28 mouse cellular contexts compared by ENCODE assay signal in genomic region chr7:109741703-109742102, GRCm38 (mm10). TPM values are rescaled to one million over a fixed set of nuclear protein-coding genes. Genes with fewer than 3 reads are reported as not detected.
DNase-seq lines count a peak whose midpoint lies in the region; ATAC-seq and TF ChIP-seq lines count a peak whose summit lies in the region.
"Had no signal": no experiment of that assay in that cellular context is flagged by ENCODE, and none has a peak within 500 bp of the region (broad histone marks: within the 10 kb centered on the region; RNA-seq: fewer than 3 reads in every experiment).

No protein-coding gene starts in this region.

- H3K27me3 ChIP-seq in testis, adult 2 months (ENCODE audit: control insufficient read depth, insufficient read depth, low read length): no peaks in the 10 kb centered on the region
- H3K27me3 ChIP-seq in stomach, postnatal 0 days (ENCODE audit: control insufficient read depth, insufficient read depth, low read length): no peaks in the 10 kb centered on the region
- no peaks in the 10 kb centered on the region for H3K27me3 ChIP-seq in kidney, adult 2 months (replicated peaks; ENCODE audit: control insufficient read depth, insufficient read depth, low read length)
- H3K27me3 ChIP-seq: embryonic facial prominence, embryonic 15.5 days; hindbrain, embryonic 12.5 days had no signal

- no peak overlapping the region for H3K9ac ChIP-seq in stomach, postnatal 0 days (ENCODE audit: low read length)
- H3K9ac ChIP-seq: embryonic facial prominence, embryonic 15.5 days; hindbrain, embryonic 12.5 days had no signal

- peaks cover 2% of the 10 kb centered on the region for H3K36me3 ChIP-seq in testis, adult 2 months (ENCODE audit: control insufficient read depth, insufficient read depth, low read length)
- peaks cover 16% of the 10 kb centered on the region; the same call in 1 of the 2 replicates for H3K36me3 ChIP-seq in stomach, postnatal 0 days (ENCODE audit: control insufficient read depth, insufficient read depth, low read length)
- H3K36me3 ChIP-seq in kidney, adult 2 months (ENCODE audit: control insufficient read depth, insufficient read depth, low read length): peaks cover 9% of the 10 kb centered on the region

- H3K4me1 ChIP-seq in testis, adult 2 months (ENCODE audit: control insufficient read depth, insufficient read depth, low read length): no peaks in the 10 kb centered on the region; the same call in 1 of the 2 replicates
- no peaks in the 10 kb centered on the region for H3K4me1 ChIP-seq in stomach, postnatal 0 days (replicated peaks; ENCODE audit: control insufficient read depth, insufficient read depth)
- H3K4me1 ChIP-seq in kidney, adult 2 months (ENCODE audit: control insufficient read depth, insufficient read depth, low read length): no peaks in the 10 kb centered on the region
- H3K4me1 ChIP-seq: embryonic facial prominence, embryonic 15.5 days; forebrain, embryonic 10.5 days; hindbrain, embryonic 12.5 days had no signal

- no peak for TF ChIP-seq CTCF in testis, adult 2 months (IDR thresholded peaks at IDR 0.05; ENCODE audit: control insufficient read depth, insufficient read depth, insufficient replicate concordance, low read depth, low read length)
- TF ChIP-seq CTCF in stomach, postnatal 0 days (IDR thresholded peaks at IDR 0.05; ENCODE audit: low read depth): no peak
- no peak for TF ChIP-seq CTCF in kidney, adult 2 months (conservative IDR thresholded peaks at IDR 0.05; ENCODE audit: insufficient read depth, insufficient read length, low read depth, low read length)

- no peak overlapping the region for H3K27ac ChIP-seq in testis, adult 2 months (ENCODE audit: control insufficient read depth, insufficient read depth, low read depth, low read length)
- H3K27ac ChIP-seq in stomach, postnatal 0 days (replicated peaks): 0 out of 2 replicates have a peak overlapping the region, but pooled peaks have one; percentile 26
- no peak overlapping the region for H3K27ac ChIP-seq in kidney, adult 2 months (ENCODE audit: insufficient read depth, low read depth, low read length)
- H3K27ac ChIP-seq: embryonic facial prominence, embryonic 15.5 days; forebrain, embryonic 10.5 days; hindbrain, embryonic 12.5 days had no signal

- H3K4me2 ChIP-seq in stomach, postnatal 0 days (replicated peaks; ENCODE audit: low read depth): no peak overlapping the region
- H3K4me2 ChIP-seq: embryonic facial prominence, embryonic 15.5 days; hindbrain, embryonic 12.5 days had no signal

- ATAC-seq in megakaryocyte, adult 5-6 weeks (ENCODE audit: poor library complexity, severe bottlenecking): peak; percentile 27; the same call in 1 of the 2 replicates
- no peak for ATAC-seq in stomach, postnatal 0 days (ENCODE audit: low FRiP score, low TSS enrichment)
- ATAC-seq: forebrain, embryonic 14.5 days; hindbrain, embryonic 16.5 days had no signal

- 83% methylated on average over 4 of the region's 4 CpGs for whole genome bisulfite sequencing in stomach, postnatal 0 days
- WGBS in kidney, adult 2 months: 79% methylated on average over 4 of the region's 4 CpGs

- TF ChIP-seq POLR2A in testis, adult 2 months (IDR thresholded peaks at IDR 0.05; ENCODE audit: control insufficient read depth, low read depth, low read length): no peak
- no peak for TF ChIP-seq POLR2A in kidney, adult 2 months (IDR thresholded peaks at IDR 0.05; ENCODE audit: low read depth, low read length)

- no peak for DNase-seq in testis, postnatal 14 days (ENCODE audit: low spot score)
- DNase-seq in T-cell, adult 2 months (ENCODE audit: low spot score): peak; percentile 32
- DNase-seq in stomach, postnatal 0 days (ENCODE audit: low spot score): no peak
- DNase-seq in right cerebral cortex, postnatal 14 days: no peak
- no peak for DNase-seq in kidney, adult 2 months
- no peak for DNase-seq in frontal cortex, adult 2 months (ENCODE audit: extremely low spot score in 1 of 2, low spot score in 1 of 2)
- DNase-seq: adrenal gland, adult 8-10 months; adrenal gland, postnatal 36 days; cerebellum, adult 11 months; cerebellum, adult 8-10 months; cerebellum, postnatal 14 days; embryo, embryonic 11 days; gastrocnemius, postnatal 36 days; heart, postnatal 10 days; heart, postnatal 4 days had no signal

- H3K4me3 ChIP-seq in testis, adult 2 months (ENCODE audit: control insufficient read depth, low read depth, low read length): peak overlapping the region; percentile 71
- no peak overlapping the region for H3K4me3 ChIP-seq in stomach, postnatal 0 days (ENCODE audit: low read depth, low read length)
- no peak overlapping the region for H3K4me3 ChIP-seq in kidney, adult 2 months (ENCODE audit: insufficient read depth, low read depth, low read length)
- H3K4me3 ChIP-seq: embryonic facial prominence, embryonic 15.5 days; erythroblast, embryonic 14.5 days; forebrain, embryonic 10.5 days; hindbrain, embryonic 12.5 days had no signal

- no peak for TF ChIP-seq EP300 in stomach, postnatal 0 days (optimal IDR thresholded peaks at IDR 0.05)

- H3K9me3 ChIP-seq in stomach, postnatal 0 days (ENCODE audit: control insufficient read depth, low read length): no peaks in the 10 kb centered on the region
- H3K9me3 ChIP-seq: embryonic facial prominence, embryonic 15.5 days; forebrain, embryonic 10.5 days; G1E; hindbrain, embryonic 12.5 days had no signal

RNA-seq across cellular contexts. Expression of gene Ascl3, which starts 10.2 kb away (rescaled TPM):
- polyA plus RNA-seq in testis, adult 2 months (2012; rRNA removed): 0.95 and 1.0 TPM in 2 replicates
- not detected in 2 replicates for total RNA-seq in megakaryocyte, adult 5-6 weeks (2015)
- total RNA-seq in megakaryocyte, adult 5-6 weeks (2017): 0.95 TPM in 1 of 2 replicates, not detected in the other
- 0.39 and 0.56 TPM in 2 replicates for polyA plus RNA-seq in stomach, postnatal 0 days (2015; fragmentation: Nextera tagmentation; extraction: Ambion mirVana)
- polyA plus RNA-seq in kidney, adult 2 months (2012; rRNA removed): 0.92 and 1.6 TPM in 2 replicates
- polyA plus RNA-seq in frontal cortex, adult 2 months (2012; rRNA removed): 0.20 TPM in 1 of 2 replicates, not detected in the other
- total RNA-seq: adrenal gland, postnatal 36 days; common myeloid progenitor, adult 5-6 weeks; G1E; gastrocnemius, adult 8-10 months; gastrocnemius, postnatal 36 days; heart, postnatal 10 days; heart, postnatal 4 days had no signal
- polyA plus RNA-seq: embryonic facial prominence, embryonic 11.5 days; forebrain, embryonic 10.5 days; forebrain, embryonic 14.5 days; G1E; heart, embryonic 14.5 days; hindbrain, embryonic 12.5 days had no signal

RNA-seq across cellular contexts. Expression of gene Tmem9b, which starts 11.0 kb away (rescaled TPM):
- polyA plus RNA-seq in testis, adult 2 months (2012; rRNA removed): 29.3 and 31.5 TPM in 2 replicates
- total RNA-seq in megakaryocyte, adult 5-6 weeks (2015): 84.3 and 92.5 TPM in 2 replicates
- 43.8 and 48.8 TPM in 2 replicates for total RNA-seq in megakaryocyte, adult 5-6 weeks (2017)
- polyA plus RNA-seq in stomach, postnatal 0 days (2015; fragmentation: Nextera tagmentation; extraction: Ambion mirVana): 103 and 106 TPM in 2 replicates
- 65.8 and 74.5 TPM in 2 replicates for polyA plus RNA-seq in kidney, adult 2 months (2012; rRNA removed)
- polyA plus RNA-seq in frontal cortex, adult 2 months (2012; rRNA removed): 143 and 149 TPM in 2 replicates

RNA-seq across cellular contexts. Expression of gene BC051019, which starts 18.1 kb away (rescaled TPM):
- polyA plus RNA-seq in testis, adult 2 months (2012; rRNA removed): 0.40 and 0.57 TPM in 2 replicates
- total RNA-seq in megakaryocyte, adult 5-6 weeks (2015): not detected in 2 replicates
- not detected in 2 replicates for total RNA-seq in megakaryocyte, adult 5-6 weeks (2017)
- polyA plus RNA-seq in stomach, postnatal 0 days (2015; fragmentation: Nextera tagmentation; extraction: Ambion mirVana): 0.17 and 0.25 TPM in 2 replicates
- polyA plus RNA-seq in kidney, adult 2 months (2012; rRNA removed): 0.08 TPM in 1 of 2 replicates, not detected in the other
- polyA plus RNA-seq in frontal cortex, adult 2 months (2012; rRNA removed): 0.12 TPM in 1 of 2 replicates, not detected in the other
- total RNA-seq: adrenal gland, postnatal 36 days; common myeloid progenitor, adult 5-6 weeks; G1E; gastrocnemius, adult 8-10 months; gastrocnemius, postnatal 36 days; heart, postnatal 10 days; heart, postnatal 4 days had no signal
- polyA plus RNA-seq: embryonic facial prominence, embryonic 11.5 days; erythroblast, embryonic 14.5 days; G1E; heart, embryonic 14.5 days had no signal

RNA-seq across cellular contexts. Expression of gene Akip1, which starts 38.2 kb away (rescaled TPM):
- polyA plus RNA-seq in testis, adult 2 months (2012; rRNA removed): 34.3 and 37.8 TPM in 2 replicates
- total RNA-seq in megakaryocyte, adult 5-6 weeks (2015): 28.4 and 37.0 TPM in 2 replicates
- 13.5 and 18.0 TPM in 2 replicates for total RNA-seq in megakaryocyte, adult 5-6 weeks (2017)
- 36.8 and 38.6 TPM in 2 replicates for polyA plus RNA-seq in stomach, postnatal 0 days (2015; fragmentation: Nextera tagmentation; extraction: Ambion mirVana)
- polyA plus RNA-seq in kidney, adult 2 months (2012; rRNA removed): 24.7 and 29.8 TPM in 2 replicates
- polyA plus RNA-seq in frontal cortex, adult 2 months (2012; rRNA removed): 6.7 and 8.7 TPM in 2 replicates

RNA-seq across cellular contexts. Expression of gene St5, which starts 38.3 kb away (rescaled TPM):
- 28.2 and 35.3 TPM in 2 replicates for polyA plus RNA-seq in testis, adult 2 months (2012; rRNA removed)
- total RNA-seq in megakaryocyte, adult 5-6 weeks (2015): 0.69 and 2.0 TPM in 2 replicates
- 0.73 and 1.3 TPM in 2 replicates for total RNA-seq in megakaryocyte, adult 5-6 weeks (2017)
- polyA plus RNA-seq in stomach, postnatal 0 days (2015; fragmentation: Nextera tagmentation; extraction: Ambion mirVana): 35.3 and 35.6 TPM in 2 replicates
- polyA plus RNA-seq in kidney, adult 2 months (2012; rRNA removed): 39.5 and 47.6 TPM in 2 replicates
- 24.3 and 32.2 TPM in 2 replicates for polyA plus RNA-seq in frontal cortex, adult 2 months (2012; rRNA removed)
